Mouse (Mus musculus): ENCODE data around the gene H2-Q6. TPM values are rescaled to one million over a fixed set of nuclear protein-coding genes. Genes with fewer than 3 reads are reported as not detected.

H2-Q6 gene
- 10.0 TPM for polyA plus RNA-seq (2014; fragmentation: Illumina TruSeq; extraction: RNeasy Lipid Tissue Mini Kit (QIAGEN cat#74804); ENCODE audit: low read depth, low replicate concordance)

DNA sequence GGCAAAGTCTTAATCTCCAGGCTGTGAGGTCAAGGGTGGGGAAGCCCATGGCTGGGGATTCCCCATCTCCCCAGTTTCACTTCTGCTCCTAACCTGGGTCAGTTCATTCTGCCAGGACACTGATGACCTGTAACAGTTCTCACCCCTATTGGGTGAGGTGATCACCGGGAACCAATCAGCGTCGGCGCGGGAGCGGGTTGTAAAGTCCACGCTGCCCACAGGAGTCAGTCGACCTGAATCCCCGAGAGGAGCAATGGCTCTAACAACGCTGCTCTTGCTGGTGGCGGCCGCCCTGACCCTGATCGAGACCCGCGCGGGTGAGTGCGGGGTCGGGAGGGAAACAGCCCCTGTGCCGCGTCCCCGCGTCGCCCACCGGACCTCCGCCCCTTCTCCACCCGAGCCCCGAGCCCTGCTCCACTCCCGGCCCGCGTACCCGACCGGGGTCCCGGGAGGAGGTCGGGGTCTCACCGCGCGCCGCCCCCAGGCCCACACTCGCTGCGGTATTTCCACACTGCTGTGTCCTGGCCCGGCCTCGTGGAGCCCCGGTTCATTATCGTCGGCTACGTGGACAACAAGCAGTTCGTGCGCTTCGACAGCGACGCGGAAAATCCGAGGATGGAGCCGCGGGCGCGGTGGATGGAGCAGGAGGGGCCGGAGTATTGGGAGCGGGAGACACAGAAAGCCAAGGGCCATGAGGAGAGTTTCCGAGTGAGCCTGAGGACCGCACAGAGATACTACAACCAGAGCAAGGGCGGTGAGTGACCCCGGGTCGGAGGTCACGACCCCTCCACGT is at the start of gene H2-Q6:
TSS of gene H2-Q6 (plus strand) at position 227 of the 793 bp plus-strand sequence.

DNA sequence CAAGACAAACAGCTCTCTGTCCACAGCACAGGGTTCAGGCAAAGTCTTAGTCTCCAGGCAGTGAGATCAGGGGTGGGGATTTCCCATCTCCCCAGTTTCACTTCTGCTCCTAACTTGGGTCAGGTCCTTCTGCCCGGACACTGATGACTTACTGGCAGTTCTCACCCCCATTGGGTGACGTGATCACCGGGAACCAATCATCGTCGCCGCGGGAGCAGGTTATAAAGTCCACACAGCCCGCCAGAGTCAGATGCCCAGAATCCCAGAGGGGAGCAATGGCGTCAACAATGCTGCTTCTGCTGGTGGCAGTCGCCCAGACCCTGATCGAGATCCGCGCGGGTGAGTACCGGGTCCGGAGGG is 45.3 kb upstream of the H2-Q6 start, which contains the start of gene H2-Q4:
TSS of gene H2-Q4 (plus strand) at position 249 of the 360 bp plus-strand sequence.

DNA sequence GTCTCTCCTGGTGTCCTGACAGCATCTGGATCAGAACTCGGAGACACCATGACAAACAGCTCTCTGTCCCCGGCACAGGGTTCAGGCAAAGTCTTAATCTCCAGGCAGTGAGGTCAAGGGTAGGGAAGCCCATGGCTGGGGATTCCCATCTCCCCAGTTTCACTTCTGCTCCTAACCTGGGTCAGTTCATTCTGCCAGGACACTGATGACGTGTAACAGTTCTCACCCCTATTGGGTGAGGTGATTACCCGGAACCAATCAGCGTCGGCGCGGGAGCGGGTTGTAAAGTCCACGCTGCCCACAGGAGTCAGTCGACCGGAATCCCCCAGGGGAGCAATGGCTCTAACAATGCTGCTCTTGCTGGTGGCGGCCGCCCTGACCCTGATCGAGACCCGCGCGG is 14.2 kb downstream of the H2-Q6 start, which contains the start of gene H2-Q7:
TSS of gene H2-Q7 (plus strand) at position 271 of the 400 bp plus-strand sequence.

DNA sequence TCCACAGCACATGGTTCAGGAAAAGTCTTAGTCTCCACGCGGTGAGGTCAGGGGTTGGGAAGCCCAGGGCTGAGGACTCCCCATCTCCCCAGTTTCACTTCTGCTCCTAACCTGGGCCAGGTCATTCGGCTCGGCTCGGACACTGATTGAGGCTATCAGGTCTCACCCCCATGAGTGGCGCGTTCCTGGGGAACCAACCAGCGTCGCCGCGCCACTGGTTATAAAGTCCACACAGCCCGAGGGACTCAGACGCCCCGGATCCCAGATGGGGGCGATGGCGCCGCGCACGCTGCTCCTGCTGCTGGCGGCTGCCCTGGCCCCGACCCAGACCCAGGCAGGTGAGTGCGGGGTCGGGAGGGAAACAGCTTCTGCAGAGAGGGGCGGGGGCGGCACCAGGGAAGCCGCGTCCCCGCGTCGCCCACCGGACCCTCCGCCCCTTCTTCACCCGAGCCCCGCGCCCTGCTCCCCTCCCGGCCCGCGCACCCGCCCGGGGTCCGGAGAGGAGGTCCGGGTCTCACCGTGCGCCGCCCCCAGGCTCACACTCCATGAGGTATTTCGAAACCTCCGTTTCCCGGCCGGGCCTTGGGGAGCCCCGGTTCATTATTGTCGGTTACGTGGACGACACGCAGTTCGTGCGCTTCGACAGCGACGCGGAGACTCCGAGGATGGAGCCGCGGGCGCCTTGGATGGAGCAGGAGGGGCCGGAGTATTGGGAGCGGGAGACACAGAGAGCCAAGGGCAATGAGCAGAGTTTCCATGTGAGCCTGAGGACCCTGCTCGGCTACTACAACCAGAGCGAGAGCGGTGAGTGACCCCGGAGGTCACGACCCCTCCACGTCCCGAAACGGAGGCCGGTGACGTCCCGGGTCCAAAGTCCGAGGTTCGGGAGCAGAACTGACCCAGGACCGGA is 45.4 kb downstream of the H2-Q6 start, which contains the start of gene H2-Q10:
TSS of gene H2-Q10 (plus strand) at position 248 of the 910 bp plus-strand sequence.

Other genes starting within 250 kb of the H2-Q6 start
- gene Aif1, start 248.8 kb upstream of the H2-Q6 start, polyA plus RNA-seq (2014; fragmentation: Illumina TruSeq; extraction: RNeasy Lipid Tissue Mini Kit (QIAGEN cat#74804); ENCODE audit: low read depth, low replicate concordance): 7.5 TPM
- not detected for gene Lst1, start 236.4 kb upstream of the H2-Q6 start, polyA plus RNA-seq (2014; fragmentation: Illumina TruSeq; extraction: RNeasy Lipid Tissue Mini Kit (QIAGEN cat#74804); ENCODE audit: low read depth, low replicate concordance)
- not detected for gene Ltb, start 230.4 kb upstream of the H2-Q6 start, polyA plus RNA-seq (2014; fragmentation: Illumina TruSeq; extraction: RNeasy Lipid Tissue Mini Kit (QIAGEN cat#74804); ENCODE audit: low read depth, low replicate concordance)
- gene Tnf, start 222.8 kb upstream of the H2-Q6 start, polyA plus RNA-seq (2014; fragmentation: Illumina TruSeq; extraction: RNeasy Lipid Tissue Mini Kit (QIAGEN cat#74804); ENCODE audit: low read depth, low replicate concordance): 0.26 TPM
- not detected for gene Lta, start 219.5 kb upstream of the H2-Q6 start, polyA plus RNA-seq (2014; fragmentation: Illumina TruSeq; extraction: RNeasy Lipid Tissue Mini Kit (QIAGEN cat#74804); ENCODE audit: low read depth, low replicate concordance)
- gene Gm16181, start 204.0 kb upstream of the H2-Q6 start, polyA plus RNA-seq (2014; fragmentation: Illumina TruSeq; extraction: RNeasy Lipid Tissue Mini Kit (QIAGEN cat#74804); ENCODE audit: low read depth, low replicate concordance): not detected
- gene Atp6v1g2, start 191.2 kb upstream of the H2-Q6 start, polyA plus RNA-seq (2014; fragmentation: Illumina TruSeq; extraction: RNeasy Lipid Tissue Mini Kit (QIAGEN cat#74804); ENCODE audit: low read depth, low replicate concordance): 2.6 TPM
- gene Nfkbil1, start 189.1 kb upstream of the H2-Q6 start, polyA plus RNA-seq (2014; fragmentation: Illumina TruSeq; extraction: RNeasy Lipid Tissue Mini Kit (QIAGEN cat#74804); ENCODE audit: low read depth, low replicate concordance): 0.87 TPM
- 7.4 TPM for gene Ddx39b, start 183.1 kb upstream of the H2-Q6 start, polyA plus RNA-seq (2014; fragmentation: Illumina TruSeq; extraction: RNeasy Lipid Tissue Mini Kit (QIAGEN cat#74804); ENCODE audit: low read depth, low replicate concordance)
- gene H2-D1, start 162.1 kb upstream of the H2-Q6 start, polyA plus RNA-seq (2014; fragmentation: Illumina TruSeq; extraction: RNeasy Lipid Tissue Mini Kit (QIAGEN cat#74804); ENCODE audit: low read depth, low replicate concordance): 78.7 TPM
- gene H2-Q1, start 104.4 kb upstream of the H2-Q6 start, polyA plus RNA-seq (2014; fragmentation: Illumina TruSeq; extraction: RNeasy Lipid Tissue Mini Kit (QIAGEN cat#74804); ENCODE audit: low read depth, low replicate concordance): 18.4 TPM
- gene H2-Q2, start 82.6 kb upstream of the H2-Q6 start, polyA plus RNA-seq (2014; fragmentation: Illumina TruSeq; extraction: RNeasy Lipid Tissue Mini Kit (QIAGEN cat#74804); ENCODE audit: low read depth, low replicate concordance): 2.7 TPM
- gene H2-Q4, start 45.2 kb upstream of the H2-Q6 start, polyA plus RNA-seq (2014; fragmentation: Illumina TruSeq; extraction: RNeasy Lipid Tissue Mini Kit (QIAGEN cat#74804); ENCODE audit: low read depth, low replicate concordance): 22.6 TPM
- 6.8 TPM for gene H2-Q7, start 14.3 kb downstream of the H2-Q6 start, polyA plus RNA-seq (2014; fragmentation: Illumina TruSeq; extraction: RNeasy Lipid Tissue Mini Kit (QIAGEN cat#74804); ENCODE audit: low read depth, low replicate concordance)
- gene H2-Q10, start 45.2 kb downstream of the H2-Q6 start, polyA plus RNA-seq (2014; fragmentation: Illumina TruSeq; extraction: RNeasy Lipid Tissue Mini Kit (QIAGEN cat#74804); ENCODE audit: low read depth, low replicate concordance): 511 TPM
- gene Pou5f1, start 81.2 kb downstream of the H2-Q6 start, polyA plus RNA-seq (2014; fragmentation: Illumina TruSeq; extraction: RNeasy Lipid Tissue Mini Kit (QIAGEN cat#74804); ENCODE audit: low read depth, low replicate concordance): not detected
- gene Tcf19, start 92.0 kb downstream of the H2-Q6 start, polyA plus RNA-seq (2014; fragmentation: Illumina TruSeq; extraction: RNeasy Lipid Tissue Mini Kit (QIAGEN cat#74804); ENCODE audit: low read depth, low replicate concordance): 0.34 TPM
- gene Cchcr1, start 92.2 kb downstream of the H2-Q6 start, polyA plus RNA-seq (2014; fragmentation: Illumina TruSeq; extraction: RNeasy Lipid Tissue Mini Kit (QIAGEN cat#74804); ENCODE audit: low read depth, low replicate concordance): 0.61 TPM
- gene Psors1c2, start 108.4 kb downstream of the H2-Q6 start, polyA plus RNA-seq (2014; fragmentation: Illumina TruSeq; extraction: RNeasy Lipid Tissue Mini Kit (QIAGEN cat#74804); ENCODE audit: low read depth, low replicate concordance): not detected
- gene Cdsn, start 127.3 kb downstream of the H2-Q6 start, polyA plus RNA-seq (2014; fragmentation: Illumina TruSeq; extraction: RNeasy Lipid Tissue Mini Kit (QIAGEN cat#74804); ENCODE audit: low read depth, low replicate concordance): not detected
- gene 2300002M23Rik, start 142.6 kb downstream of the H2-Q6 start, polyA plus RNA-seq (2014; fragmentation: Illumina TruSeq; extraction: RNeasy Lipid Tissue Mini Kit (QIAGEN cat#74804); ENCODE audit: low read depth, low replicate concordance): not detected
- not detected for gene Sfta2, start 176.7 kb downstream of the H2-Q6 start, polyA plus RNA-seq (2014; fragmentation: Illumina TruSeq; extraction: RNeasy Lipid Tissue Mini Kit (QIAGEN cat#74804); ENCODE audit: low read depth, low replicate concordance)
- gene Gm9573, start 201.8 kb downstream of the H2-Q6 start, polyA plus RNA-seq (2014; fragmentation: Illumina TruSeq; extraction: RNeasy Lipid Tissue Mini Kit (QIAGEN cat#74804); ENCODE audit: low read depth, low replicate concordance): not detected
- not detected for gene Mucl3, start 218.8 kb downstream of the H2-Q6 start, polyA plus RNA-seq (2014; fragmentation: Illumina TruSeq; extraction: RNeasy Lipid Tissue Mini Kit (QIAGEN cat#74804); ENCODE audit: low read depth, low replicate concordance)
- 0.85 TPM for gene Vars2, start 242.7 kb downstream of the H2-Q6 start, polyA plus RNA-seq (2014; fragmentation: Illumina TruSeq; extraction: RNeasy Lipid Tissue Mini Kit (QIAGEN cat#74804); ENCODE audit: low read depth, low replicate concordance)
- gene Gtf2h4, start 248.9 kb downstream of the H2-Q6 start, polyA plus RNA-seq (2014; fragmentation: Illumina TruSeq; extraction: RNeasy Lipid Tissue Mini Kit (QIAGEN cat#74804); ENCODE audit: low read depth, low replicate concordance): 2.5 TPM